Mouse (Mus musculus) bone marrow macrophage, adult 2 months (primary cell): ENCODE measurements around the gene Ascl4. TPM values are rescaled to one million over a fixed set of nuclear protein-coding genes. Genes with fewer than 3 reads are reported as not detected.
A peak's percentile ranks its signal among the peaks of the same experiment; 100 is the strongest.

Experiments
- H3K27ac ChIP-seq: 2 replicates; pipeline ENCODE4 v1.5.1; 2012; ENCODE audit warnings: low read depth, low read length; ENCODE audit not compliant: insufficient read depth
- H3K4me1 ChIP-seq: 2 replicates; pipeline ENCODE4 v1.6.1; 2012; ENCODE audit warnings: low read length; ENCODE audit not compliant: control insufficient read depth, insufficient read depth
- H3K4me3 ChIP-seq: 2 replicates; pipeline ENCODE4 v1.5.1; 2012; ENCODE audit warnings: mild to moderate bottlenecking, low read length, moderate library complexity; ENCODE audit not compliant: insufficient read depth
- CTCF ChIP-seq: IDR thresholded peaks from 2 replicates; pipeline ENCODE4 v1.5.1; 2012; ENCODE audit warnings: low read depth, mild to moderate bottlenecking, low read length, moderate library complexity
- POLR2A ChIP-seq: IDR thresholded peaks from 2 replicates; pipeline ENCODE4 v1.6.1; 2012; ENCODE audit warnings: mild to moderate bottlenecking, low read depth, low read length, borderline replicate concordance
- polyA plus RNA-seq: library from polyadenylated mRNA; stranded (reverse); fragments of >200 nt; gene quantifications from 2 replicates; pipeline ENCODE4 v1.2.4, GENCODE M21; 2012; ENCODE audit not compliant: missing spikeins, insufficient read depth, insufficient read length

The Ascl4 gene
- polyA plus RNA-seq: not detected in 2 replicates

GRCm38 (mm10) chr10:85927676-85928445 is at the start of gene Ascl4:
Gene Ascl4 (plus strand): TSS chr10:85927681.
- Histone ChIP-seq H3K27ac (no peak within 1 kb of the TSS), H3K4me1 (peaks cover 6% of the 10 kb centered on the region), H3K4me3 (peak within 1 kb of the TSS; percentile 62)
- no peak for TF ChIP-seq CTCF
- no peak for TF ChIP-seq POLR2A

- H3K4me1 ChIP-seq: peaks cover under 1% of the 10 kb centered on the region
- no peak for TF ChIP-seq CTCF
- TF ChIP-seq POLR2A: no peak
- H3K4me3 ChIP-seq: no peak overlapping the region
- no peak overlapping the region for H3K27ac ChIP-seq
Measured at GRCm38 (mm10) chr10:85879886-85880486, 47.5 kb upstream of the Ascl4 start.

- H3K4me3 ChIP-seq: peak within 1 kb of the TSS; percentile 100
- peak within 1 kb of the TSS; percentile 49 for H3K27ac ChIP-seq
- TF ChIP-seq CTCF (no peak), POLR2A (no peak)
- peaks cover 4% of the 10 kb centered on the region for H3K4me1 ChIP-seq
Measured at GRCm38 (mm10) chr10:85916498-85917309, 10.8 kb upstream of the Ascl4 start, which contains the start of gene Prdm4. Gene Prdm4 (minus strand): TSS chr10:85917142.

DNA sequence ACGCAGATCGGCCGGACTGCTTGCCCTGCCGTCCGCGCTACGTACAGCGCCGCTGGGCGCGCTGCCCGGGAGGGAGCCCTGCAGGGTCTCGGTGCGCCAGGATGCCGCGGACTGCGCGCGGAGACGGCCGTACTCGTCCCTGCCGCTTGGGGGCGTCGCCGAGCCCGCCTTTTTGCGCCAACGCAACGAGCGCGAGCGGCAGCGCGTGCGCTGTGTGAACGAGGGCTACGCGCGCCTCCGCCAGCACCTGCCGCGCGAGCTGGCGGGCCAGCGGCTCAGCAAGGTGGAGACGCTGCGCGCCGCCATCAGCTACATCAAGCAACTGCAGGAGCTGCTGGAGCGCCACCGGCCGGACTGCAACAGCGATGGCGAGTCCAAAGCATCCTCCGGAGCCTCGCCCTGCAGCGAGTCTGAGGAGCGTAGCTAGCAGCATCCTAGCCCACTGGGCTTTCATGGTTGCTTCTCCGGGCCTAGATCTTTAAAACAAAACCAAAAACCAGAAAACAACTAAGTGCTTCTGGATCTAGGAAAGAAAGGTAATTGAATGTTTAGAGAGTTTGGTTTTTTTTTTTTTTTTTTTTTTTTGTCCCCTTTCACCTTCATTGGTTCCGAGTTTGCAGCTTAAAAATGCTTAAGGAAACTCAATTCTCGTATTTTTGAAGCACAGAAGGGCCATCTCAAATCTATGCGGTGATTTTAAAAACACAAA is 1.2 kb downstream of the Ascl4 start:
- no peak overlapping the region for H3K27ac ChIP-seq
- peak overlapping the region; percentile 62 for H3K4me3 ChIP-seq
- no peak for TF ChIP-seq POLR2A
- peak; percentile 42 for TF ChIP-seq CTCF
- peaks cover 6% of the 10 kb centered on the region for H3K4me1 ChIP-seq

DNA sequence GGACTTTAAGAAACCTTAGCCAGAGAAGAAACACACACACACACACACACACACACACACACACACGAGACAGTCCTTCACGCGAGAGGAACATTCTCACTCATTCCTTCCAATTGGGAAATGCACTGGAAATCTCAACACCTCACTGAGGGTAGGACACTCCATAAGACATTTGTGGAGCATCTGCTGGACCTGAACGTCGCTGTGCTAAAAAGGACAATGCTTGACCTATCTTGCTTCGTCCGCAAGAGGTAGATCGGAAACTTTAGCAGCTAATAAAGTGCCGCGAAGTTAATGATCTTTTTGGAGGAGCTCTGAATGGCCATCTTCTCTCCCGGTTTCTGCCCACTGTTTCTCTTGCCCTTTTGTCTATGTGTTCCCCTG is 1.7 kb downstream of the Ascl4 start:
- peaks cover 6% of the 10 kb centered on the region for H3K4me1 ChIP-seq
- no peak overlapping the region for H3K4me3 ChIP-seq
- no peak overlapping the region for H3K27ac ChIP-seq
- TF ChIP-seq POLR2A (no peak), CTCF (no peak)

DNA sequence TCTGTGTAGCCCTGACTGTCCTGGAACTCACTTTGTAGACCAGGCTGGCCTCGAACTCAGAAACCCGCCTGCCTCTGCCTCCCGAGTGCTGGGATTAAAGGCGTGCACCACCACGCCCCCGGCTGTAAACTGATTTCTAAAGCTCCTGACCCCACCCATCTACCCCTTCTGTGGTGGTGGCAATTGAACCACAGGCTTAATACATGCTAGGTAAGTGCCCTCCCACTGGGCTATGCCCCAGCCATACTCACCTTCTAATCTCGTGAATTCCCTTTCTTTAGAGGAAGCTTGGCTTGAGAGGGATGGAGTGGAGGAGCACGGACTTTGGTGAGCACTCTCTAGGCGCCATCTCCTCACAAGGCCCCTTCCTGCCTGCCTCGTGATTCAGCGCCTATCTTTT is 2.5 kb downstream of the Ascl4 start:
- peaks cover 8% of the 10 kb centered on the region for H3K4me1 ChIP-seq
- TF ChIP-seq POLR2A (no peak), CTCF (no peak)
- no peak overlapping the region for H3K4me3 ChIP-seq
- no peak overlapping the region for H3K27ac ChIP-seq

- Histone ChIP-seq H3K4me1 (peaks cover 7% of the 10 kb centered on the region), H3K27ac (no peak overlapping the region), H3K4me3 (no peak overlapping the region)
- no peak for TF ChIP-seq CTCF
- TF ChIP-seq POLR2A: no peak
Measured at GRCm38 (mm10) chr10:85936280-85936965, 8.9 kb downstream of the Ascl4 start.

GRCm38 (mm10) chr10:85948483-85949196 is 21.2 kb downstream of the Ascl4 start:
- TF ChIP-seq CTCF (no peak), POLR2A (no peak)
- Histone ChIP-seq H3K4me3 (no peak overlapping the region), H3K27ac (no peak overlapping the region), H3K4me1 (peaks cover 25% of the 10 kb centered on the region)
